Mouse (Mus musculus): ENCODE measurements at regions not wholly inside any gene's neighbourhood (a gene's known extent, or its start where the extent isn't known, plus 50 kb on each side); places are given as distances from the start of the nearest gene placed in this dataset.

- TF ChIP-seq POLR2A (IDR thresholded peaks at IDR 0.05; ENCODE audit: low read depth, low read length) = no peak
- TF ChIP-seq CTCF (IDR thresholded peaks at IDR 0.05; ENCODE audit: borderline replicate concordance, insufficient read depth, low read length) = no peak
Observed at GRCm38 (mm10) chr2:53301712-53302423, 110.3 kb downstream of the Arl6ip6 start.

All from embryonic fibroblast, embryonic 13.5 days (primary cell).